Mouse (Mus musculus): ENCODE measurements around the gene Defb15.
"Not testable (repeated sequence)": the region's sequence is repeated elsewhere in the genome, so short reads cannot be mapped to it uniquely, and the experiment has no call there.

DNA sequence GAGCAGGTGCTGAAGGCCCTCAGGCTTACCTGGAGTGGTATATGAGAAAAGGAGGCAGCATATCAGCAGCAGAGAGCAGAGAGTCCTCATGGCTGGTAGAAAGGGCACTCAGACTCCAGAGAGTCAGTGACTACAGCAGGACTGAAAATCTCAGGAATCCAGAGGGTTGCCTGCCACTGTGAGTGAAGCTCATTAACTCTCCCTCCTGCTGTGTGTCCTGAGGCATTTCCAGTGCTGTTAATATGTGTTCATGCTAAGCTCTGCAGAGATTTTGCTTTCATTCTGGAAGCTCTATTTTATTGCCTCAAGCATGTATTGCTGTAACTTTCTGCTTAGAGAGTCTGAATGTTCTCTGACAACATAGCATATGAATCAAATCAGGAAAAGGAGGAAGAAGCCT, 26.2 kb downstream of the Defb15 start, which contains the start of gene Defb11:
- TF ChIP-seq POLR2A (IDR thresholded peaks at IDR 0.05; ENCODE audit: extremely low read depth, insufficient read depth, low read length); CTCF (IDR thresholded peaks at IDR 0.05; ENCODE audit: low read depth, low read length): not testable (repeated sequence)

Measured in liver, adult 2 months (tissue).